Mouse (Mus musculus): ENCODE measurements around the gene Rnf169. TPM values are rescaled to one million over a fixed set of nuclear protein-coding genes. Genes with fewer than 3 reads are reported as not detected.

The Rnf169 gene
- polyA plus RNA-seq, 1 experiment from 2014 or later: 7.9 TPM

DNA sequence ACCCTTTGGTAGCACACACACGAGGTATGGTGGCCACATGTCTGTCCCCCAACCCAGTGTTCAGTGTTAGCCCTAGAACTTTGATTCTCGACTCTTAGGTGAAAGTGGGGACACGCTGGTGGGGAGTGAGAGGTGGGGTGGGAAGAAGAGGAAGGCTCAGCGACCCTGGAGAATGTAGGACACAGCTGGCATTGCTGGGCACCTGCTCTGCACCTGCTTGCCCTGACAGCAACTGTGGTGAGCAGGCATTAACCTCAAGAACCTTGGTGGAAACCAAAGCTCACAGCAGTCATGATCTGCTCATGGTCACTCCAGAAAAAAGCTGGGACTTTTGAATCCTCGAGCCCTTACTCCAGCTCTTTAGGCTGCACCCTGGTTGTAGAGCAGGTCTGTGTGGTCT is 69.2 kb downstream of the Rnf169 start:
- H3K4me3 ChIP-seq (replicated peaks): no peak overlapping the region
- peaks cover 17% of the 10 kb centered on the region for H3K27me3 ChIP-seq
- H3K9ac ChIP-seq (replicated peaks): no peak overlapping the region
- H3K36me3 ChIP-seq: no peaks in the 10 kb centered on the region
- ATAC-seq (ENCODE audit: insufficient number of reproducible peaks, insufficient read depth, low FRiP score, low TSS enrichment, low read depth): no peak
- WGBS: 84% methylated on average over 5 of the region's 5 CpGs
- no peaks in the 10 kb centered on the region for H3K9me3 ChIP-seq
- H3K4me2 ChIP-seq: no peak overlapping the region
- H3K27ac ChIP-seq: no peak overlapping the region
- 0 out of 2 replicates have a peak, but pooled peaks cover 4% of the 10 kb centered on the region for H3K4me1 ChIP-seq (replicated peaks)

DNA sequence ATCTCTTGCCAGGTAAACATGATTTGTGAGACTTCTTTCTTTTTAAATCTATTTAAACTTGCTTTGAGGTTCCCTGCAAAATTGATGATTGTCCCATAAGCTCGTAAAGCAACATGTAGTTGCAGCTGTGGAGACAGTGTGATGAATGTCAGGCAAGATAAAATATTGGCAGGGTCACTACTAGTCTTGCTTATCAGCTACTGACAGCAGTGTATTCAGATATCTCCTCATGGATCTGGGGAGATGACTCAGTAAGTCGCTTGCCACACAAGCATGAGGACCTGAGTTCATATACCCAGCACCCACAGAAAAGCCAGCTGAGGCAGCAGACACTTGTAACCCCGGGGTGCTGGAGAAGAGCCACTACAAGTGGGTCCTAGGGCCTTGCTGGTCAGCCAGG is 72.8 kb downstream of the Rnf169 start:
- Histone ChIP-seq H3K9me3 (no peaks in the 10 kb centered on the region), H3K4me3 (replicated peaks) (no peak overlapping the region), H3K4me2 (no peak overlapping the region), H3K4me1 (replicated peaks) (0 out of 2 replicates have a peak, but pooled peaks cover 11% of the 10 kb centered on the region), H3K36me3 (no peaks in the 10 kb centered on the region), H3K27me3 (peaks cover 1% of the 10 kb centered on the region; the same call in 1 of the 2 replicates), H3K9ac (replicated peaks) (no peak overlapping the region), H3K27ac (no peak overlapping the region)
- 75% methylated on average over 3 of the region's 3 CpGs for WGBS
- ATAC-seq (ENCODE audit: insufficient number of reproducible peaks, insufficient read depth, low FRiP score, low TSS enrichment, low read depth): no peak

DNA sequence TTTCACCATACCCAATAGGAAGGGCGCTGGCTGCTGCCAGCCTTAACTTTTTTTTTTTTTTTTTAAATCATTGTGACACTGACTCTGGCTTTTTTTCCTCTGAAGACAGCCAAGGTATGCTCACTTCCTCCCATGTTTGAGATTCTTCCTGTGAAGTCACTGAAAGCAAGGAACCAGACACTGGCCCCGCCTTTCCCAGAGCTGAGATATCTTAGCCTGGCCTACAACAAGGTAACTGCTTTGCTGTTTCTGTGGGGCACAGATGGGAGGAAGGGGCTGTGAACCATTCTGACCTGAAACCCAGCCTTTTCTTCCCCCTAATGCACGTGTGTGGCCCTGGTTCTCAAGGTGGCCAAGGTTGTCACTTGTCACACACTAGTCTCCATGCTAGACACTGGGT is 73.9 kb downstream of the Rnf169 start:
- Histone ChIP-seq H3K36me3 (no peaks in the 10 kb centered on the region), H3K4me2 (no peak overlapping the region), H3K4me3 (replicated peaks) (no peak overlapping the region), H3K9me3 (no peaks in the 10 kb centered on the region), H3K4me1 (replicated peaks) (0 out of 2 replicates have a peak, but pooled peaks cover 13% of the 10 kb centered on the region), H3K27ac (no peak overlapping the region), H3K9ac (replicated peaks) (no peak overlapping the region), H3K27me3 (no peaks in the 10 kb centered on the region)
- no peak for ATAC-seq (ENCODE audit: insufficient number of reproducible peaks, insufficient read depth, low FRiP score, low TSS enrichment, low read depth)
- WGBS: 91% methylated on average over 3 of the region's 3 CpGs

DNA sequence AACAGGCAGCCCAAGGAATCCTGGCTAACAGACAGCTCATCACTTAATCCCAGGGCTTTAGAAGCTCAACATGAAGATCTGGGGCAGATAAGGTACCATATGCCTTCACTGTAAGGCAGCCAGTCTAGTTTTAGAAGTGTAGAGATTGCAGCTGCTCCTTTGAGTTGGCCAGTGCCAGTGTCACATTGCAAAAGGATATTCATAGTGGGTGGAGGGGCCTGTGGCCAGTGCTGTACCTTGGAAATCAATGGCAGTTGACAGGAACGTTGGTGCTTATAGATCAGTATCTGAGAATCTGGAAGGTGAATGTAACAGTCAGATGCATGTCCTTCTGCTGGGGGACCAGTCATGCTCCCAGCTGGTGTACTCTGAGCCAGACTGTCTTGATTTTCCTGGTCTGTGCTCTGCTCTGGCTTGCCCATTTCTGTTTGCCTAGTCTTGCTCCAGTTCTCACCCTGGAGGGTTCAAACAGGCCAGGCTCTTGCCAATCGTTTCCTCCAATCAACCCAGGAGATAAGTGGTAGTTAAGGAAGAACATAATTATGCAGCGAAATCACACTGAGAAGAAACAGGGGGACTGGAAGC is 75.7 kb downstream of the Rnf169 start:
- ATAC-seq (ENCODE audit: insufficient number of reproducible peaks, insufficient read depth, low FRiP score, low TSS enrichment, low read depth): no peak
- no peaks in the 10 kb centered on the region for H3K9me3 ChIP-seq
- WGBS: 46% methylated on average over 3 of the region's 3 CpGs
- H3K9ac ChIP-seq (replicated peaks): no peak overlapping the region
- H3K27ac ChIP-seq: no peak overlapping the region
- H3K4me1 ChIP-seq (replicated peaks): 0 out of 2 replicates have a peak, but pooled peaks cover 13% of the 10 kb centered on the region
- no peak overlapping the region for H3K4me2 ChIP-seq
- no peaks in the 10 kb centered on the region for H3K27me3 ChIP-seq
- H3K36me3 ChIP-seq: no peaks in the 10 kb centered on the region
- H3K4me3 ChIP-seq (replicated peaks): no peak overlapping the region

DNA sequence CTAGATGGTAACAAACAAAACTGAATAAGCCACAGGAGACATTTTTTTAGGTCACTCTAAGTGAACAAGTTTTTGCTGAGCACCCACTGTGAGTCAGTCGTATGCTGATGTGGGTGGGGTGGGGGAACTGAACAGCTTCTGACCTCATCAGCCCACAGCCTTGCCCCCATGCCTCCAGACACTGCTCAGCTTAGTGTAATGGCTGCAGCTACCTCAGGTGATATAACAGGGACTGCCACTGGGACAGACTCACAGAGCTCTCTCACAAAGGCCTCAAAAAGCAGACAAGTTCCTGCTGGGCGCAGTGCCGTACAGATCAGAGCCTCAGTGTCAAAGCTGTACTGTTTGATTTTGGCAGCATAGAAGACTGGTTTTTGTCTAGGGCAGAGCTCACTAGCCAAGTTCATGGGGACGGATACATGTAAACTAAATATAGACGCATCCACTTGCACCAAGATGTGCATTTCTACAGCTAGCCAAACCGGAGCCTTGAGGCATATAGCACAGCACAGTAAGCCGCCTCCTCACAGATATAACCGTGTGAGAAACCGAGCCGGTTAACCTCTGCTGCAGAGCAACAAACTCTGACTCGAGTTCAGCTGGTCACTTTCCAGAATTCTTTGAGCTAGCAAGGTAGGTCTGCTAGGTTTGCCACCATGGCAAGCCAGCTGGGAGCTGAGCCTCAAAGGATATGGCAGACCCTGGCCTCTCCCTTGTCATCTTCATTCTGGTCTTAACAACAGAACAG is 77.2 kb downstream of the Rnf169 start:
- Histone ChIP-seq H3K9me3 (no peaks in the 10 kb centered on the region), H3K9ac (replicated peaks) (no peak overlapping the region), H3K4me1 (replicated peaks) (0 out of 2 replicates have a peak, but pooled peaks cover 13% of the 10 kb centered on the region), H3K4me2 (no peak overlapping the region), H3K27ac (no peak overlapping the region), H3K4me3 (replicated peaks) (no peak overlapping the region), H3K27me3 (no peaks in the 10 kb centered on the region), H3K36me3 (no peaks in the 10 kb centered on the region)
- no peak for ATAC-seq (ENCODE audit: insufficient number of reproducible peaks, insufficient read depth, low FRiP score, low TSS enrichment, low read depth)
- 79% methylated on average over 11 of the region's 11 CpGs for WGBS

DNA sequence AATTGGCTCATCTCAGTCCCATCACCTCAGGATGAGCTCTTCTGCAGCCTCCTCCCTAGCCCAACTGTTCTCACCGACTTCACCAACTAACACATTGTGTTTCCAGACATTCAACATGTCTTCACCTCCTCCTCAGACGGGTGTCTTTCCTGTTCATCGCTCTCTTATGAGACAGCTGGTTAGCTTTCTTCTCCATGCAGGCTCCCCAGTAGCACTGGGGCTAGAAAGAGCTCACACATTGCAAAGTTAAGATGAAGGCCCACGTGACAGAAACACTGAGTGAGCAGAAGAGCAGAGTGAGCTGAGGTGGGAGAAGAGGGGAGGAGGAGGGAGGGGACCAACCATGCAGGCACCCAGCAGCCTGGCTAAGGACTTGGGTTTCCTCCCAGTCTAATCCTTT is 78.0 kb downstream of the Rnf169 start:
- no peaks in the 10 kb centered on the region for H3K36me3 ChIP-seq
- WGBS: 66% methylated on average over 4 of the region's 4 CpGs
- no peak overlapping the region for H3K9ac ChIP-seq (replicated peaks)
- H3K9me3 ChIP-seq: no peaks in the 10 kb centered on the region
- ATAC-seq (ENCODE audit: insufficient number of reproducible peaks, insufficient read depth, low FRiP score, low TSS enrichment, low read depth): no peak
- no peak overlapping the region for H3K27ac ChIP-seq
- no peaks in the 10 kb centered on the region for H3K27me3 ChIP-seq
- H3K4me2 ChIP-seq: no peak overlapping the region
- H3K4me3 ChIP-seq (replicated peaks): no peak overlapping the region
- 0 out of 2 replicates have a peak, but pooled peaks cover 13% of the 10 kb centered on the region for H3K4me1 ChIP-seq (replicated peaks)

DNA sequence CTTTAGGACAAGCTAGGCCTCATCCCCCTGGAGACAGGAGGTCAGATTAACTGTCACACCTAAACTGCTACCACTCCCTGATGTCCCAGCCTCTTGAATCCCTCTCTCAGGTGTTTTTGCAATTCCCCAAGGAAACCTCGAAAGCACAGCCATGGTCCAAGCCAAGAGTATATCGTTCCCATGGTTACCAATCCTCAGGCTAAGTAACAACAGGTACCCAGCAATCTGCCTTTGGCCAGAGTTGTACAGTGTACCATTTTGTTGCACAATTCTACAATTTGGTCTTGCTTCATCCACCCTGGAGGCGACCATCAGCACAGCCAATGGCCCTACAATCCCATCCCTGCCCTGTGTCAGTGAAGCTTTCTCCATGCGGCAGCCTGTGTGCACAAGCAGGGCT is 83.3 kb downstream of the Rnf169 start:
- H3K27ac ChIP-seq: no peak overlapping the region
- 75% methylated on average over 4 of the region's 4 CpGs for WGBS
- H3K4me1 ChIP-seq (replicated peaks): no peaks in the 10 kb centered on the region; the same call in 1 of the 2 replicates
- no peaks in the 10 kb centered on the region for H3K9me3 ChIP-seq
- no peak overlapping the region for H3K4me2 ChIP-seq
- no peak for ATAC-seq (ENCODE audit: insufficient number of reproducible peaks, insufficient read depth, low FRiP score, low TSS enrichment, low read depth)
- no peaks in the 10 kb centered on the region for H3K36me3 ChIP-seq
- no peaks in the 10 kb centered on the region for H3K27me3 ChIP-seq
- no peak overlapping the region for H3K4me3 ChIP-seq (replicated peaks)
- no peak overlapping the region for H3K9ac ChIP-seq (replicated peaks)

DNA sequence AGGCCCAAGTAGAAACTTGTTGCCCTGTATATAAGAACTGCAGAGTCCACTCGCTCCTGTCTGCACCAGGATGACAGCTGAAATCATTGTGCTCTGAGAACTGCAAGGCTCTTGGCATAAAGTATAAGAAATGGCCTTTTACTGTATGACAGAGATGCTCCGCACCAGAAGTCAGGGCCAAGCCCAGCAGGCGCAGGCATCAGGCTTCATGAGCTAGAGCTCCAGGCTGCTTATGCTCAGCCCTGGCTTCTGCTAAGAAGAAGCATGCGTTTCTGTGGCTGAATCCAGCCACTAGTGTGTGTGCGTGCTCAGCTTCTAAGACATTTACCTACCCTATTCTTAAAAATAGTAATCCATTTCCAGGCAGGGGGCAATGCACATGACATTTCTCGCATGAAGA is 85.8 kb downstream of the Rnf169 start:
- Histone ChIP-seq H3K36me3 (no peaks in the 10 kb centered on the region), H3K4me3 (replicated peaks) (no peak overlapping the region), H3K4me2 (no peak overlapping the region), H3K9ac (replicated peaks) (no peak overlapping the region), H3K27me3 (no peaks in the 10 kb centered on the region), H3K9me3 (no peaks in the 10 kb centered on the region), H3K27ac (no peak overlapping the region), H3K4me1 (replicated peaks) (no peaks in the 10 kb centered on the region; the same call in 1 of the 2 replicates)
- WGBS: 84% methylated on average over 6 of the region's 6 CpGs
- ATAC-seq (ENCODE audit: insufficient number of reproducible peaks, insufficient read depth, low FRiP score, low TSS enrichment, low read depth): no peak

DNA sequence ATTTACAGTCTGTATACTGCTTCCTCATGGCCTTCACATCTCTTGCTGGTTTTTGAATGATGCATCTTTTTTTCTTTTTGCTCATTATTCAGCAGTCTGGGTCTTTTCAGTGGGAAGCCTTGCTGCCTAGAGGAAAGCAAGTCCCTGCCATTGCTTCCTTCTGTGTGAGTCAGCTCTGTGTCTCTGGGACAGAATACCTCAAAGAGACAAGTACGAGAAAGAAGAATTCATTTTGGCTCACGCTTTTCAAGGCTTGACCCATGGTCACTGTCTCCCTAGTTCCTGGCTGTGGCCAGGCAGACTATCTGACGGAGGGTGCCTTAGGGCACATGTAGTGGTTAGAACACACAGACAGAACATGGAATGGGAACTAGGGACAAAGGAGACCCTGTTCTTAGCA is 86.3 kb downstream of the Rnf169 start:
- Histone ChIP-seq H3K27me3 (no peaks in the 10 kb centered on the region), H3K9me3 (no peaks in the 10 kb centered on the region), H3K4me1 (replicated peaks) (no peaks in the 10 kb centered on the region; the same call in 1 of the 2 replicates), H3K4me3 (replicated peaks) (no peak overlapping the region), H3K36me3 (no peaks in the 10 kb centered on the region), H3K4me2 (no peak overlapping the region), H3K27ac (no peak overlapping the region), H3K9ac (replicated peaks) (no peak overlapping the region)
- 85% methylated on average over 3 of the region's 3 CpGs for WGBS
- no peak for ATAC-seq (ENCODE audit: insufficient number of reproducible peaks, insufficient read depth, low FRiP score, low TSS enrichment, low read depth)

DNA sequence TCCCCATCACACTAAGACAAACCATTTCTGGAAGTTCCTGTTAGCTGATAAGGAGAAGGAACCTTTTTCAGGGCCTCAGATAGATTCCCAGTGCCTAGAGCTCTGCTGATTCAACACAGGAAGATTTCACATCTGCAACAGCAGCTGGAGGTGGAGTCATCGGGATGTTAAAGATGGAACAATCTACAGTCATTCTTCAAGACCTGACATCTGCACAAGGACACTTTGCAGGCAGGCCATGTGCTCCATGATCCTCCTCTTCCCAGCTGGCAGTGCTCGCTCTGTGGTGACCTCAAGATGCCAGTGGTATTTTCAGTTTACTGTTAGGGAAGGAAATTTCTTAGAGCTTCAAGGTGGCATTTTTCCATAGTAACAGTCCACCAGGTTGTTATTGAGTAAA is 87.9 kb downstream of the Rnf169 start:
- WGBS: 78% methylated on average over 2 of the region's 2 CpGs
- Histone ChIP-seq H3K9ac (replicated peaks) (no peak overlapping the region), H3K36me3 (no peaks in the 10 kb centered on the region), H3K4me1 (replicated peaks) (no peaks in the 10 kb centered on the region; the same call in 1 of the 2 replicates), H3K4me3 (replicated peaks) (no peak overlapping the region), H3K27me3 (no peaks in the 10 kb centered on the region), H3K4me2 (no peak overlapping the region), H3K9me3 (no peaks in the 10 kb centered on the region), H3K27ac (no peak overlapping the region)
- no peak for ATAC-seq (ENCODE audit: insufficient number of reproducible peaks, insufficient read depth, low FRiP score, low TSS enrichment, low read depth)

DNA sequence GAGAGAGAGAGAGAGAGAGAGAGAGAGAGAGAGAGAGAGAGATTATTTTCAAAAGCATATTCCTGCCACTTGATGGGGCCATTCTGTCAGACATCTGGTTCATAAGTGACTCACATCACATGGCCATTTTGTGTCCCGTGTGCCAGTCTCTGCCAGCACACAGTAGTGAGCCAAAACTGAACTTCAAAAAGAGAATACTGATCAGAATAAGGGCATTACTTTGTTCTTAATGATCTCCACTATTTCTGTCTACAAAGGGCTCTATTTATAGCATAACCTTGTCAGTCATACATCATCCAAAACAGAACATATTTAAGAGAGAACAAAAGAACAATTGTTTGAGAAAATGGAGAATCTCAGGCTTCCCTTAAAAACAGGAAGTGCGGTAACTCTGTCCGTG is 88.8 kb downstream of the Rnf169 start:
- H3K4me3 ChIP-seq (replicated peaks): no peak overlapping the region

More for the DNA sequence above, 88.8 kb downstream of the Rnf169 start:
- Histone ChIP-seq H3K36me3 (no peaks in the 10 kb centered on the region), H3K4me2 (no peak overlapping the region), H3K9me3 (no peaks in the 10 kb centered on the region), H3K27ac (no peak overlapping the region), H3K4me1 (replicated peaks) (no peaks in the 10 kb centered on the region; the same call in 1 of the 2 replicates), H3K9ac (replicated peaks) (no peak overlapping the region), H3K27me3 (no peaks in the 10 kb centered on the region)
- ATAC-seq (ENCODE audit: insufficient number of reproducible peaks, insufficient read depth, low FRiP score, low TSS enrichment, low read depth): no peak
- 77% methylated on average over 3 of the region's 3 CpGs for WGBS
